Mouse (Mus musculus) thymus, postnatal 25 days (tissue): ENCODE measurements around the gene Olfr684.

Source experiments
- DNase-seq: peaks from one replicate; pipeline ENCODE4 v3.0.0; 2022

The Olfr684 gene

GRCm38 (mm10) chr7:105163553-105163952, at the start of gene Olfr684:
Gene Olfr684, minus strand, starts transcription at chr7:105163653.
- no peak for DNase-seq

GRCm38 (mm10) chr7:105207385-105207784, 43.9 kb upstream of the Olfr684 start, which contains the start of gene Olfr686:
Gene Olfr686, minus strand, starts transcription at chr7:105207485.
- DNase-seq, result no peak

GRCm38 (mm10) chr7:105185912-105186311, 22.5 kb upstream of the Olfr684 start, which contains the start of gene Olfr685:
Gene Olfr685, minus strand, starts transcription at chr7:105186012.
- DNase-seq, result no peak

- DNase-seq, result no peak
Measured at GRCm38 (mm10) chr7:105170773-105171172, 7.3 kb upstream of the Olfr684 start.

GRCm38 (mm10) chr7:105146912-105147311, 16.5 kb downstream of the Olfr684 start, which contains the start of gene Olfr683:
Gene Olfr683, minus strand, starts transcription at chr7:105147012.
- DNase-seq, result no peak

- DNase-seq, result no peak
Measured at GRCm38 (mm10) chr7:105141275-105141674, 22.2 kb downstream of the Olfr684 start.

GRCm38 (mm10) chr7:105116536-105116935, 46.9 kb downstream of the Olfr684 start, which contains the start of gene Olfr681:
Gene Olfr681, plus strand, starts transcription at chr7:105116836.
- DNase-seq, result no peak
